Mouse (Mus musculus) urinary bladder, adult 2 months (tissue): ENCODE measurements around the gene Ggps1. TPM values are rescaled to one million over a fixed set of nuclear protein-coding genes. Genes with fewer than 3 reads are reported as not detected.
"Not testable (repeated sequence)": the region's sequence is repeated elsewhere in the genome, so short reads cannot be mapped to it uniquely, and the experiment has no call there.

Source experiments
- DNase-seq: peaks from one replicate; pipeline ENCODE4 v3.0.0; 2022; ENCODE audit warnings: low spot score
- polyA plus RNA-seq: library from polyadenylated mRNA; depleted of rRNA; stranded (reverse); fragments of >200 nt; gene quantifications from 2 replicates; pipeline ENCODE4 v1.2.3, GENCODE M21; 2012

Gene Ggps1
- polyA plus RNA-seq, 1 experiment = 37.4 TPM

DNA sequence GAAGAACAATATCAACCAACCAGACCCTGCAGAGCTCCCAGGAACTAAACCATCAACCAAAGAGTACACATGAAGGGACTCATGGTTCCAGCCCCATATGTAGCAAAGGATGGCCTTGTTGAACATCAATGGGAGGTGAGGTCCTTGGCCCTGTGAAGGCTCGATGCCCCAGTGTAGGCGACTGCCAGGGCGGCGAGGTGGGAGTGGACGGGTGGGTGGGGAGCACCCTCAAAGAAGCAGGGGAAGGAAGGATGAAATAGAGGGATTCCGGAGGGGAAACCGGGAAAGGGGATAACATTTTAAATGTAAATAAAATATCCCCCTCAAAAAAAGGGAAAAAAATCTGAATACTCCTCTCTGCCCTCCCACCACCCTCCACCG, 24.4 kb downstream of the Ggps1 start:
- no peak for DNase-seq

GRCm38 (mm10) chr13:14035875-14036630, 27.2 kb downstream of the Ggps1 start:
- no peak for DNase-seq

DNA sequence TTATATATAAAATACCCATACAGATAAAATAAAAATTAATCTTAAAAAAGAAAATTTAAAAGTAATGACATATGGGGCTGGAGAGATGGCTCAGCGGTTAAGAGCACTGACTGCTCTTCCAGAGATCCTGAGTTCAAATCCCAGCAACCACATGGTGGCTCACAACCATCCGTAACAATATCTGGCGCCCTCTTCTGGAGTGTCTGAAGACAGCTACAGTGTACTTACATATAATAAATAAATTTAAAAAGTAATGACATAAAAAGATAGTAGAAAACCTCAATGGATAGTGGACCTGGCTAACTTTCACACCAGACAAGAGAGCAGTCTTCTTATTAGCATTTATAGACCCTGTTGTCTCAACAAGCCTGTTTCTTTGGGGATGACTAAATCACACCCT, 27.9 kb downstream of the Ggps1 start:
- DNase-seq = not testable (repeated sequence)

GRCm38 (mm10) chr13:14034073-14034348, 29.3 kb downstream of the Ggps1 start:
- no peak for DNase-seq

- no peak for DNase-seq
These were observed 29.8 kb downstream of the Ggps1 start for GRCm38 (mm10) chr13:14033309-14034072.

- no peak for DNase-seq
These were observed 37.0 kb downstream of the Ggps1 start for GRCm38 (mm10) chr13:14026154-14026820.

GRCm38 (mm10) chr13:14025554-14025953, 37.7 kb downstream of the Ggps1 start:
- no peak for DNase-seq

DNA sequence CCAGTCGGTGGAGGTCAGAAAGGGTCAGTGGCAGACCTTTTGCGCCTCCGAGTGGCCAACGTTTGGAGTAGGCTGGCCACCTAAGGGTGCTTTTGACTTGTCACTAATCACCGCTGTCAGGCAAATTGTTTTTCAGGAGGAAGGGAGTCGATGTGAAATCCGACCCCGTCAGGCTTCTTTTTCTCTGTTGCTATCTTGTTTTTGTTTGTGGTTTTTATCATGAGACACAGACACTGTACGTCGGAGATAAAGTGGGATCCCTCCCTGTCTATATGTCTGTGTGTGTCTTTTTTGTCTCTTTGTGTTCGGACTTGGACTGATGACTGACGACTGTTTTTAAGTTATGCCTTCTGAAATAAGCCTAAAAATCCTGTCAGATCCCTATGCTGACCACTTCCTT, 41.9 kb downstream of the Ggps1 start:
- not testable (repeated sequence) for DNase-seq

DNA sequence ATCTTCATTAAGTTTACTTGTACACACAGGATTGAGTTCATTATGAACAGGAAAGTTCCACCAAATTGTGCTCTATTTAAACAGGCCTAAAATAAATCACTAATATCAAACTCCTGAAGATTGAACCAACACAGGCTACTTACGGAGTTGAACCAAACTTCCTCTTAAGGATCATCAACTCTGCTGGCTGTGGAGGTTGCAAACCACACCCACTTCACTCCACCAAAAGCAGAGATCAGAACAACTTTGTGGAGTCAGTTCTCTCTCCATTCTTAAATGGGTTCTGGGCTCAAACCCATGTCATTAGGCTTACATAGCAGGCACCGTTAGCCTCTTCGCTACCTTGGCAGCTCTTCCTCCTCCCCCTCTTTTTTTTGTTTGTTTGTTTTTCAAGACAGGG, 44.4 kb downstream of the Ggps1 start:
- no peak for DNase-seq

DNA sequence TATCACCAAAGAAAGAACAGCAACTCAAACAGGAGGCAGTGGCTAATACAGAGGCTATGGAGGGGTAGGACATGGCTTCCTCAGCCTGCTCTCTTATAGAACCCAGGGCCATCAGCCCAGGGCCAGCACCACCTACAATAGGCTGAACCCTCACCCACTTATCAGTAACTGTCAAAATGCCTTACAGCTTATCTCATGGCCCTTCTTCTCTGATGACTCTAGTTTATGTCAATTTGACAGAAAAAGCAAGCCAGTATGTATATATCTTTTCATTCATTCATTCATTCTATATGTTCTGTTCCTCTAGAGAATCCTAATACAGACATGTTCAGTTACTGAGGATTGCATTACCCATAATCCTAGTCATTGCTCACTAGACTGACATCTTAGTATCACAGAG, 45.0 kb downstream of the Ggps1 start:
- DNase-seq = no peak

- no peak for DNase-seq
These were observed 47.7 kb downstream of the Ggps1 start for GRCm38 (mm10) chr13:14015609-14016008.

GRCm38 (mm10) chr13:14014540-14014939, 48.7 kb downstream of the Ggps1 start:
- no peak for DNase-seq

GRCm38 (mm10) chr13:14014001-14014400, 49.3 kb downstream of the Ggps1 start:
- no peak for DNase-seq

DNA sequence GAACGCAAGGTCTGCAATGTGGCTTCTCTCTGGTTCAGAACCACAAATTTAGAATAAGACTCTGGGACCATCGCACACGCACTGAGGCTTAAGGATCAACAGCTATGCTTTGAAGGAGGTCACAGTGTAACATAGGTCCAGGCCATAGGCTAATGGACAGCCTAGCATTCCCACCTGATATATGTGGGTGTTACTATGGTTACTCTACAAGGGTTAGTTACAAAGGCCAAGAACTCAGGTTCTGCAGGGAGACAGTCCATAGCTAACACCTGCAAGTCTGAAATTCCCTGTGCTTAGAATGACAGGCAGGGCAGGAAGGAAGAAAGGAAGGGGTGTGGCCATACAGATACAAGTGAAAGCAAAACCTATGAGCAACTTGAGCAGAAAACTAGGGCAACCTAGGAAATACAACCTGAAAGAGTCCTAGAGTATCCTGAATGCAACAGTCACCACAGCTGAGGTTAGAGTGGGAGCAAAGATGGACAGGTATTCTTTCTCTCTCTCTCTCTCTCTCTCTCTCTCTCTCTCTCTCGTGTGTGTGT, 51.8 kb downstream of the Ggps1 start:
- DNase-seq = no peak

- DNase-seq = no peak
These were observed 57.2 kb downstream of the Ggps1 start for GRCm38 (mm10) chr13:14006056-14006455.

GRCm38 (mm10) chr13:14004999-14005398, 58.3 kb downstream of the Ggps1 start:
- no peak for DNase-seq

DNA sequence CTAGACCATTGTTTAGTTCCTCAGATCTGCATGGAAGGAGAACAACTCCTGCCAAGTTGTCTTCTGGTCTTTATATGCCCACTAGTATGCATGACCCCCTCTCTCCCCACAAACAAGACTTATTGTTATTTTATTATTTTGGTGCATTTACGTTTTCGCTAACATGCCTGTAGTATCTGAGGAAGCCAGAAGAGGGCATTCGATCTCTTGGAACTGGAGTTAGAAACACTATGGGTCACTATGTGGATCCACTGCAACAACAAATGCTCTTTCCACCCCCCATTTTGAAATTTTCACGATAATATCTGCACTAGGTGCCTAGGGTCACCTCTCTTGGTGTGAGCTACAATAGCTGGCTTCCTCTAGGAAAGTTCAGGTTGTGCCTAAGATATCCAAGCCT, 59.2 kb downstream of the Ggps1 start:
- DNase-seq = no peak

DNA sequence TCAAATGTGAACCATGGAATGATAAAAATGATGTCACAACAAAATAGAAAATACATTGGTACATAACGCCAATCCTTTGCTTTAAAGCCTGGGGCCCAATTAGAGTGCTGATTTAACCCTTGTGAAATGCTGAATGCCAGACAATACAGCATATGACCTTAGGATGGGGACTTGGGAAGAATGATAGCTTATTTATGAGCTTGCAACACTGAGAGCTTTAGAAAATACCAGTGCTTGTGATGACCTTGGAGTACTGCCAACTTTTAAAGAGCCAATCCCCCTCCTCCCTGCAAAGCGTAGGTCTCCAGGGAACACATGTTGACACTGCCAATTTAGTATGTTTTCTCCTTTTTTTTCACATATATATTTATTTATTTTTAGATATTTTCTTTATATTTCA, 60.6 kb downstream of the Ggps1 start:
- DNase-seq = no peak
